Mouse (Mus musculus) T-cell, adult 2 months (primary cell): Measurements from ENCODE around the gene Dcakd.

Source experiments
- DNase-seq: peaks from one replicate; pipeline ENCODE4 v3.0.0; 2022; ENCODE audit warnings: low spot score

Gene Dcakd

DNA sequence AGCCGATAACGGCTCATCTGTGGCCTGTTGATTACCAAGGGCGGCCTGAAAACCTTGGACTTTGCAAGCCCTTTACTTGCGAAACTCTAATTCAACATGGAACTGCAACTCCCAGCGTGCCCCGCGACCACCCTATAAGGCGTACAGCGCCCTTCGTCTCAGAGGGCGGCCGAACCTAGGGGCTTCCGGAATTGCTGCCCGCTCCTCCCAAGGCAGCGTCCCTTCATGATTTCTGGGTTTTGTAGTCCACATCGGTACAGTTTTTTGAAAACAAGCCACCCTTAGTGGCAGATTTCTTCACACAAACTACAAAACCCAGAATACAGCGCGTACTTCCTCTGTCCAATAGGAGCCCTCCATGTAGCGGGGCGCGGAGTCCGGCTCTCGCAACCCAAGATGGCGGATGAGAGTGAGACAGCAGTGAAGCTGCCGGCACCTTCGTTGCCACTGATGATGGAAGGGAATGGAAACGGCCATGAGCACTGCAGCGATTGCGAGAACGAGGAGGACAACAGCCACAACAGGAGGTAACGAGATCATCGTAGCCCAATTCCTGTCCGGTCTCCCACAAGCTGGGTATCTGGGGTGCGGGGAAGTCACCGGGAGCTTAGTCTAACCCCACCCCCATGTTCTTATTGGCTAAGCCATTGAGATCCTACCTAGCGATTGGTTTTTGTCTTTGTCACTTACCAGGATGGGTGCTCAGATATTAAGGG is at the start of gene Dcakd, which contains the start of gene Nmt1:
Gene Dcakd (minus strand): TSS at position 158 of the 716 bp plus-strand sequence.
Gene Nmt1 (plus strand): TSS at position 15 of the 716 bp plus-strand sequence.
- DNase-seq, result peak; percentile 95

DNA sequence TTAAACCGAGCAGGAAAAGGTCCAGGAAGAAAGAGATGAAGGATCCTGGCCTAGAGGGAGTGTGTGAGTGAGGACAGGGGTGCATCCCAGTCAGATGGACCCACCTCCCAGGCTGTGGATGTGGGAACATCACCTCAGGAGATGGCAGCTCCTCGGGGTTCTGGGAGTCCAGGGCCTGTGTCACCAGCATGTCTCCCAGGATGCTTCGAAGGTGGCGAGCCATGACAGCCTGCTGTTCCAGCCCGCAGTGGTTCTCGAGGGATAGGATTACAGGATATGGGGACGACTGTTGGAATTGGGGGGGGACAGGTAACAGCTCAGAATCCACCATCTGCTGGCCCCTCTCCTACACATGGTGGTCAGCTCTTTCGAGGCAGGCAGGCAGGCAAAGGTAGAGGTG is 48.4 kb upstream of the Dcakd start:
- DNase-seq, result no peak

DNA sequence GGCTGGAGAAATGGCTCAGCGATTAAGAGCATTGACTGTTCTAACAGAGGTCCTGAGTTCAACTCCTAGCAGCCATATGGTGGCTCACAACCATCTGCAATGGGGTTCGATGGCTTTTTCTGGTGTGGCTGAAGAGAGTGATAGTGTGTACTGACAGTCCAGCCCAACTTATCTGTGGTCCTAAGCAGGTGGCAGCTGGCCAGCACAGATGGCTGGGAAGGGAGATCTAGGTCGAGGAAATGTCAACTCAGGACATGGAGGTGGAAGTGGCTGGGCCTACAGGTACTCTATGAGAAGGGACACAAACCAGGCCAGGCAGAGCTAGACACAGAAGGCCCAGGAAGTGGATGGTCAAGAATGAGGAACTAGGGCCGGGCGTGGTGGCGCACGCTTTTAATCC is 47.9 kb upstream of the Dcakd start:
- DNase-seq, result no peak

DNA sequence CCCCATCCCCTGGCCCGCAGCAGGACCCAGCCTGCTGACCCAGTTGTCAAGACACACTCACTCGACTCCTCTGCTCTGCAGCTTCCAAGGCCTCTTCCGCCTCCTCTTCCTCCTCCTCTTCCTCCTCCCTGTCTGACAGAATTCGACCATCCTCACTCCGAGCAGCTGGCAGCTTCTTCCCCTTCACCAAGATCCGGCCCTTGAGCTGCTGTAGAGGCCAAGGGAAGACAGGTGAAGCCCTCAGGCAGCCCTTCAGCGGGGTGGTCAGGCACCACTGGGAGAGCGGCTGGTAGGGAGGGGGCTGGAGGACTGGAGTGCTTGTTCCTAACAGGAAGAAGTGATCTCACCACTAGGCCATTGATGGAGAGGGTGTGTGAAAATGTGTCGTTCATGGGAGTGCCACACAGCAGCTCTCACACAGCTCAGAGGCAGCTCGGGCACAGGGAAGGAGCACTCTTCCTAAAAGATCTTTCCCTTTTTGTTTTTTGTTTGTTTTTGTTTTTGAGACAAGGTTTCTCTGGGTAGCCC is 46.7 kb upstream of the Dcakd start:
- DNase-seq, result no peak

DNA sequence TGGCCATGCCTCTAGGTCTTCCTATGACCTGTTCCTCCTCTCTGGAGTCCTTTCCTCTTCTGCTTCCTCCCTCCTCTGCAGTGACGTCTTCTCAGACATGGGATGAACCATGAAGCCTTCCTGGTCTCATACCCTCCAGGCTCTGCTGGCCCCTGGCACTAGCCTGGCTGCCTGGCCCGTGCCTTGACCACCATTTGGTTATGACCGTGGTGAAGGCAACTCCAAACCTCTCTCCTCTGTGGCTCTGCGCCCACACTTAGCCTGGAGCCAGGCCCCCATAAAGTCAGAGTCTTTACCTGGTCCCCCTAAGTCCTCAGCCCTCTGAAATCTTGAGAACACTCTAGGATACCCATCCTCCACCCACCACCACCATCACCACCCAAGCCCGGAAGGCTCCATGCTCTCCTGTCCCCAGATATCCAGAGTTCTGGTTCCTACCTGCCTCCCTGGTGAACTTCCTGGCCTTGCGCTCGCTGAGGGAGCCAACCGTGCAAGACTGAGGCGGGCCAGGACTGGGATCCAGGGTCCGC is 46.1 kb upstream of the Dcakd start:
- no peak for DNase-seq

DNA sequence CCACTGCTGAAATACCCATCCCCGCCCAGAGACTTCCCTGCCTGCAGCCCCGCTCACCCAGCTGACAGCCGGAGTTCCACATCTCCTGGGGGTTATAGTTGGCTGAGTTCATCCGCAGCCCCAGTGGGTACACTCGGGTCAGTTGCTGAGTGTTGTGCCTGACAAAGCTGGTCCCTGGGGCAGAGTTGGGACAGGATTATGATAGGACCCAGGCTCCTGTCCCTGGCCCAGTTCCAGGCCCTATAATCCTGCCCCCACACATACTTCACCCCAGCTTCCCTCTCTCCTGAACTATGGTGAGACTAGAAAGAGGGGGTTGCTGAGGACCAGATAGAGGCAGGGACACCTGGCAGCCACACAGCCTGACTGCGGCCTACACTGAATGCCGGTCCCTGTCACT is 45.5 kb upstream of the Dcakd start:
- no peak for DNase-seq

DNA sequence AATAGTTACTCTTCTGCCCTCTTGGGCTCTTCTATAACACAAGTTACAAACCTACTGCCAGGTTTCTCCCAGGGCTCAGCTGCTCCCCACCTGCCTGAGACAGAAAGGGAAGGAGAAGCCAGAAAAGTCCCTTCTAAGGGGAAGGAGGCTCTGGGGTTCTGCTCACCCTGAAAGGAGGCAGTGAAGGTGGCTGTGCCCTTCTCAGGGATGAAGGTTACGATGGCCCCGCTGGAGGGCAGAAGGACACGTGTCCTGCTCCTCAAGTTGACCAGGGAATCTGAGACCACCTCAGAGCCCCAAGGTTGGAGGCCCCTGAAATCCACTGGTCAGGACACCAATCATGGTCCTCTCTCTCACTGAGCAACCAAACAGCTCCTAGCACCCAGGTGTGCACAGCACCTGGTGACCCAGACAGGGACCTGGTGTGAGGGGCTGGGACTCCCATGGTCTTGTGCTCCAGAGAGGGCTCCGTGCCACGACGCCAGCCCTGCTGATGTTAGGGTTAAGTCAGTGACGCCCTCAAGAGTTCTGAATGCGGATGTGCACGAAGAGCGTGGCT is 42.3 kb upstream of the Dcakd start:
- no peak for DNase-seq

DNA sequence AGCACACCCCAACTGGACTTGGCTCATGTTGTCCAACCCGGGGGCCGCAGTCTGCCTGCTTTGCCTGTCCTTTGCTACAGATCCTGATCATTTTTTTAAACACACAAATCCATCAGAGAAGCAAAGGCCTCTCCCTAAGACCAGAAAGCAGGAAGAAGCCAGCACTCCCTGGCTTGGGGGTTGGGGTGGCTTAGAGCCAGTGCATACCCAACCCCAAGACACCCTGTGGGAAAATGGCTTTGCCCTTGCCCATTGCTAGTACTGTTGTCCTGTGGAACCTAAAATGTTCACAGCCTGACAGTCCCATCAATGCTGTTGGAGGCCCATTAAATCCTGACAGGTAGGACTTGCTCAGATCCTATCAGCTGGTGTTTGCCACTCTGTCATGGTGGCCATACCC is 41.6 kb upstream of the Dcakd start:
- DNase-seq, result no peak

DNA sequence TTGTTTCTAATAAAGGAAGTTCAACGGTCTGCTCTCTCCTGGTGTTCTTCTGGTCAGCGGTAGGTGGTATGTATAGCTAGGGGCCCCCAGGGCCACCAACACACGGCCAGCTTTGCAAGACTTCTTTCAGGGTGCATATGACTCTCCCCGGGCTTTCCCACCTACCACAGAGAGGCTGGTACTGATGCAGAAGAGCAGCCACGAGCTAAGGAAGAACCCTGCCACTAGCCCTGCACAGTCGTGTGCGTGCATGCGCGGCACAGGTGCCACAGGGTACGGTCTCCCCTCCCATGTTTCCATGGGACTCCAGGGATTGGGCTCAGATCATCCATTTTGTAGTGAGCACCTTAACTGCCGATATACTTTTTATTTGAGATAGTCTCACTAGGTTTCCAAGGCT is 40.8 kb upstream of the Dcakd start:
- DNase-seq, result no peak

DNA sequence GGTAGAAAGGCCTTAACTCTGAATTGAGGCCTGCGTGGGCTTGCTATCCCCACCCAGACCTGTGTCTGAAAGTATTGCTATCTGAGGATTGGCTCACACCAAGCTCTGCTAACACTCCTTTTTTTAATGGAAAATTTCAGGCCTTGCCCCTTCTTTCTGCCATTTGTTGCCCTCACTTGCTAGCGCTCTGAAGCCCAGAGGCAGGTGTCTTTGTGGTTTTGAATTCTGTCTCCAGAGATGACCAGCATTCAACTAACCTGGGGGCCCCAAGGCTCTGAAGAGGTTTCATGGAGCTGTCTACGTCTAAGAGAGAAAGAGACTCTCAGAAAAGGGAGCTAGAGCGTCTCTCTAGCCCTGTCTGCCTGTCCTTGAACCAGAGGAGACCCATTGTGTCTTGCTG is 40.1 kb upstream of the Dcakd start:
- no peak for DNase-seq

DNA sequence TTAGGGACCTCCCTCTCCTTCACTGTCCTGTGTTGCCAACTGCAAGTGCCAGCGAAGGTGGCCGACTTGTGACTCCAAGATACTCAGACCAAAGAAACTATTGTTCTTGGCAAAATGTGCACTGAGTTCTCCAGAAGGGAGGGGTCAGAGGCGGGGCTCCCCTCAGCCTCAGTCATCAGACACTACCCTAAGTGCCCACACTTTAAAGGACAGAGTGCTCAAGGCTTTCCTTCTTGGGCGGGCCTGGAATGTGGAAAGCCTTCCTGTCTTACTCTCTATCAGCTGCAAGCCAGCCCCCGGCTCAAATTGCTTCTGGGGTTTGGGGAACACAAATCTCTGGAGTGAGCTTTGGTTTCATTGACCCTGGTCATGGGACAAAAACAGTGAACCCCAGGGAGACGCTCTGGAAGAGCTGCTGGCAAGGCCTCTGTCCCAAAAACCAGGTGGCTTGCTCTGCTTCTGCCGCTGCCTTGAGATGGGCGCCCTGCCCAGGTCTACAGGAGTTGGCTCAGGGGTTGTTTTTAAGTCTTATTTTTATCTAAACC is 39.4 kb upstream of the Dcakd start:
- no peak for DNase-seq

DNA sequence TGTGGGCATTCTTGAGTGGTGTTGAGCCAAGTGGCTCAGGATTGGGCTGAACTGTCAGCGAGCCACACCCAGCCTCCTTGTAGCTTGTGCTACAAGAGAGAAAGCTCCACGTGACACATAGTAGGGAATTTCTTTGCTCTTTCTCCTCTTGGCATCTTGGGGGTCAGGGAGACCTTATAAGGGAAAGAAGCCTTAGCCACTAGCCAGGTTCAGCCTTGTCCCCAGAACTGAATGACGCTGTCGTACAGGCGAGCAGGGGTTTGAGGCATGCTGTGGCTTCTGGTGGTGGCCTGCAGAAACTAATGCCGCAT is 38.9 kb upstream of the Dcakd start:
- DNase-seq, result no peak

DNA sequence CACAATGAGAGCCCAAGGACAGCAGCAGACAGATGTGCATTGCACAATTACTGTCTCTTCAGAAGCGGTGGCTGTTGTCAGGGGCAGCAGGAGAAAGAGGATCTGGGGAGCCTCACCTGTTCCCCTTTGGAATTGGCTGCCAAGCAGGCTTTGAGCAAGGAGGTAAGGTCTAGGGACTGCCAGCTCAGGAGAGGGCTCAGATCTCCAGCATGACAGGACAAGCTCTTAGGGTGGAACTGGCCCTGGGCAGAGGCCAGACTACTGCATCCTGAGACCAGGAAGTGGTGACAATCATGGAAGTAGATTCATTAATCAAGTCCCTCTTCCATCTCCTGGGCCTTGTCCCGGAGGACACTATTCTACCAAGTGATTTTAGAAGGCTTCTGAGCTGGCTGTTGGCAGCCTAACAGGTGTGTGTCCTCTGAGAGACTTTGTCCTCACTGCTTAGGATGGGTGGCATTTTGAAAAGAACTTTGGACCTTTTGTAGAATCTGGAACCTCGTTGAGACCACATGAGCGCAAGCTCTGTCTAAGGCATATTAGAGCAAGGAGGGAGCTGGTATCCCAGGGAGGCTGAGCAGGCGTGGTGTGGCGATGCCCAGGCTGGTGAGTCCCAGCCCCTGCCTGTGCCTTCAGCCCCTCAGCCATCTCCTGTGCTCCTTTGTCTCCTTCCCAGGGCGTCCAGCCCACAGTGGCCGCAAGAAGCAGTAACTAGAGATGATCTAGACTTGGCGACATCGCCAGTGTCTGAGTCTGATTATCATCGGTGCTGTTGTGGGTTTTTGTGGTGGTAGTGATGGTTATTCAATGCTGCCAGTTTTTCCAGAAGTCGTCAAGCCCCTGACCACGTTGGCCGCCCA is 38.3 kb upstream of the Dcakd start:
- no peak for DNase-seq

DNA sequence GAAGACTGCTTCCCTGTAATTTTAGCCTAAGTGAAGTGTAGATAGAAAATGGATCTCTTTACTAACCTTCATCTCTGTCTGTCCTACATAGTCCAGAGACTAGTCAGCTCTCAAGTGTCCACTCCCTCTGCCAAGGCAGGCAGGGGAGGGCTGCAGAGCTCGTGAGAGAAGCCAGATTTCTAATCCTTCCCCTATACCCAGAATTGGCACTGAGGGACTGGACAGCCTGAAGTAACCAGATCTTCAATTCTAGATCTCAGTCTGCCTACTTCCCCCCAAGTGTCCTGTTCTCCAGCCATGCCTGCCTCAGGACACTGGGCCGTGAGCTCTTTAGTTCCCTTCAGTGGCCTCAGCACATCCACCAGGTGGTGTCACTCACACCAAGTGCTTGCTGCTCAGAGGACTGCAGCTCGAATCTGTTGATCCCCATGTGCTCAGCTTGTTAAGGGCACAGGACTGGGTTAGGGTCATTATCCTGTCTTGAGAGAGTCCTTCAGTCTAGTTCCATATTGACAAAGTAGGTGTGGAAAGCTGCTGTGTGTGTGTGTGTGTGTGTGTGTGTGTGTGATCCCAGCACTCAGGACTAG is 30.5 kb upstream of the Dcakd start:
- DNase-seq, result no peak

DNA sequence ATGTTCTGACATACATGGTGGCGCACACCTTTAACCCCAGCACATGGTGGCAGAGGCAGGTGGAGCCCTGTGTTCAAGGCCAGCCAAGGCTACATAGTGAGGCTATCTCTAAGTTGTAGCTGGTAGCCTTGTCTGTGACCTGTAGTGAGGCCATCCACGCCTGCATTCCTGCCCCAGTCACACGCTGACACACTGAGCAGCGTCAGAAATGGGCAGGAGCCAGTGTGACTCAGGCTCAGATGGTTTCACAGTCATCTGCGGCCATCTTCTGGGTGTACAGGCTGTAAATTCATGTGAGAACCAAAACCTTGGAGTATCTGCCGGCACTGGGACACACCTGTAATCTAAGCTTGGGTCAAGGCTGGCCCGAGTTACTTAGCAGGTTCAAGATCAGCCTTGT is 28.5 kb upstream of the Dcakd start:
- DNase-seq, result no peak

DNA sequence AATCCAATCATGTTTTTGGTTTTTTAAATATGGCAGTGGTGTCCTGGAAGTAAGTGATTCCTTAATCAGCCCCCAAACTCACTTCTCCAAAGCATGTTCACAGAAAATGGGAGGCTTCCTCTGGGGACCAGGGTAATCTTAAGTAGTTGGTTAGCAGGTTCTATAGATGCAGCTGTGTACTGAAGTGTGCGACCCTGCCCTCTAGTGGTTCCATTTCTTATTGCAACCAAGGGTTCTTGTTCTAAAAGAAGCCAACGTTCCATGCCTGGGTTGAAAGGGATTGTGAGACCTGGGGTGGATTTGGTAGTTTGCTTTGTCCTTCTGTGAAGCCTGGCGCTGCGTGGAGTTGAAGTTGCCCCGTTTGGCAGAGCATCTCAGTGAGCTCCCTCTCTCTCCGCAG is 26.7 kb upstream of the Dcakd start:
- peak; percentile 60 for DNase-seq

DNA sequence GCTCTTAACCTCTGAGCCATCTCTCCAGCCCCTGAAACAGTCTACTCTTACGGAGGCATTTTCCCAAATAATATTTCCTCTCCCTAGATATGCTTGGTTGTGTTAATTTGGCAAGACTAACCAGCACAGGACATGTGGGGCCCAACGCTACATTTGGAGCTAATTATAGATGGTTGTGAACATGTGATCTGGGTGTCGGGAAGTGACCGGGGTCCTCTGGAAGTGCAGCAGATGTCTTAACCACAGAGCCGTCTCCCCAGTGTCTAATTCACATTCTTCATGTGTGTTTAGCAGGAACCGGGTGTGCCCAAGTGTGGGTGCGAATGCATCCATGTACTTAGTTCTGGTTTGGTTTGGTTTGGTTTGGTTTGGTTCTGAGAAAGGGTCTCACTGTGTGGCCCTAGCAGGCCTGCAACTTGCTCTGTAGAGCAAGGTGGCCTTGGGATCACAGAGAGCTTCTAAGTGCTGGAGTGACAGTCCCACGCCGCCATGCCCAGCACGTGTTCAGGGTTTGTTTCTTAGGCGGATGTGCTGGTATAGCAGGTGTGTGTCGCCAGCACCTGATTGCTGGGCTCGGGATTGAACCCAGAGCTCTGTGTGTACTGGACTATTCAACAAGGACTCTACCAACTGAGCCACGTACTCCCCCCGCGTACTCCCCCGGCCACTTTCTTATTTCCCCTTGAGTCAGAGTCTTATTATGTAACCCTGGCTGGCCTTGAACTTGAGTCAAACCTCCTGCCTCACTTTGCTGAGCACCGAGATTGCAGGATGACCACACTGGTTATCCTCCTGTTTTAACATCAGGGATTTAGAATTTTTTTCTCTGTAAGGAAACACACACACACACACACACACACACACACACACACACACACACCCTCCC is 25.3 kb upstream of the Dcakd start:
- no peak for DNase-seq

DNA sequence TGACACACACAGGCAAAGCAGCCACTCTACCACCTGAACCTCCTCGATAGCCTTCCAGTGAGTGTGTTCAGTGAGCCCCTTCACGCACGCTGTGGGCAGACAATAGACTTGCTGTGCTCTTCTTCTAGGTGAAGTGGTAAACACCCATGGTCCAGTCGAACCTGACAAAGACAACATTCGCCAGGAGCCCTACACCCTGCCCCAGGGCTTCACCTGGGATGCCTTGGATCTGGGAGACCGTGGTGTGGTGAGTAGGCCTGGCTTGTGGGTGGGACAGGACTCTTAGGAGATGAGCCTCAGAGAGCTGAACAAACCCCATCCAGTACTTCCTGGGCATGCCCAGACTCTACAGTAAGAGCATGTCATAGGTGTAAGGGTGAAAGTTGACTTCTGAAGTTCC is 23.9 kb upstream of the Dcakd start:
- DNase-seq, result no peak

DNA sequence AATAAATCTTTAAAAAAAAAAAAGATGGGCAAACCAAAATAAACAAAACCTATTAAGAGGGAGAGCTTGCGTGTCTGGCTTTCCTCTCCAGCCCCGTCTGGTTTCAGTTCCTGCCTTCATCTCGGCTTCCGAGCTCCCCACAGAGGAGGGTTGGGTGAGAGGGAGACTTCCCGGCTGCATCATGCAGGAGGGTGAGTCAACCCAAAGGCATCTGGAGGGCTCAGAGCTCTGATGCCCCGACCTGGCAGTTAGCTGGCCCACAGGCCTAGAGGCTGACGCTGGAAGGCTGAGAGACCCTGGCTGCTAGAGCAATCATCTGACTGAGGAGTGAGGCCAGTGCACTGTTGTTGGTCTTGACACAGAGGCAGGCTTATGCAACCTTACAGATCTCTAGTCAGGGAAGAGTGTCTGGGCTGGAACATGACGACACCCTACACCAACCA is 23.1 kb upstream of the Dcakd start:
- no peak for DNase-seq

DNA sequence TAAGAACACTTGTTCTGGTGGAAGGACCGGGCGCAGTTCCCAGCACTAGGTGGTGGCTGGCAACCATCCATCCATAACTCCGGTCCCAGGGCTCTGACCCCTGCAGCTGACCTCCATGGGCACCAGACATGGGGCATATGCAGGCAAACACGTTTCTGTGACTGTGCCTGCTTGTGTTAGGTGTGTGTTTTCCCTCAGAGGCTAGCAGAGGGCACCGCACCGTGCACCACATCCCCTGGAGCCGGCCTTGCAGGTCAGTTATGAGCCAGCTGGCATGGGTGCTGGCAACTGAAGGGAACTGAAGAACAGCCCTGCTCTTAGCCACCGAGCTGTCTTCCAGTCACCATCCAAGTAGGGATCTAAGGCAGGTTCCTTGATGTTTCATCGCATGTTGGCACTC is 22.0 kb upstream of the Dcakd start:
- DNase-seq, result no peak

DNA sequence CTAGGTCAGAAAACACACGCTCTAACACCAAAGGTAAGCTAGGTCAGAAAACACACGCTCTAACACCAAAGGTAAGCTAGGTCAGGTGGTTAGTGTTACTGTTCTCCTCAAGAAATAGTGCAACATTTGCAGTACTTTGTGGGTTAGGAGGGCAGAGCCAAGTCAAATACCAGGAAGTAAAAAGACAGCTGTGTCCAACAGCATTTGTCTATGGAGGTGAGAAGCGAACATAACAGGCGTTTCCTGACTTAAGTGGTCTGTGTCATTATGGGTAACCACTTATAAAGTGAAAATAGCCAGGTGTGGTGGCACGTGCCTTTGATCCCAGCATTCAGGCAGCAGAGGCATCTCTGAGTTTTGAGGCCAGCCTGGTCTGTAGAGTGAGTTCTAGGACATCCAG is 21.5 kb upstream of the Dcakd start:
- DNase-seq, result no peak
